Mouse (Mus musculus) embryonic facial prominence, embryonic 15.5 days (tissue): Measurements from ENCODE around the gene Tmem150c. TPM values are rescaled to one million over a fixed set of nuclear protein-coding genes. Genes with fewer than 3 reads are reported as not detected.

Experiments
- ATAC-seq: fragments of 200-750 bp; cut with Nextera tagmentation; 2 replicates; pipeline ENCODE4 v1.8.0; 2017; ENCODE audit warnings: low read depth, moderate TSS enrichment; ENCODE audit not compliant: insufficient number of reproducible peaks, low FRiP score, low TSS enrichment
- H3K27ac ChIP-seq: fragments of 300-500 bp; sonication (generic); replicated peaks from 2 replicates; pipeline ENCODE4 v1.5.1; 2015; ENCODE audit warnings: mild to moderate bottlenecking, inconsistent platforms
- H3K27me3 ChIP-seq: fragments of 300-500 bp; sonication (generic); 2 replicates; pipeline ENCODE4 v1.6.1; 2015; ENCODE audit warnings: inconsistent platforms
- H3K36me3 ChIP-seq: fragments of 300-500 bp; sonication (generic); 2 replicates; pipeline ENCODE4 v1.6.1; 2015; ENCODE audit warnings: mild to moderate bottlenecking, inconsistent platforms
- H3K4me1 ChIP-seq: fragments of 300-500 bp; sonication (generic); 2 replicates; pipeline ENCODE4 v1.6.1; 2015; ENCODE audit warnings: inconsistent platforms
- H3K4me2 ChIP-seq: fragments of 300-500 bp; sonication (generic); replicated peaks from 2 replicates; pipeline ENCODE4 v1.6.1; 2015; ENCODE audit warnings: mild to moderate bottlenecking, inconsistent platforms
- H3K4me3 ChIP-seq: fragments of 300-500 bp; sonication (generic); replicated peaks from 2 replicates; pipeline ENCODE4 v1.5.1; 2015; ENCODE audit warnings: mild to moderate bottlenecking, inconsistent platforms
- H3K9ac ChIP-seq: fragments of 300-500 bp; sonication (generic); 2 replicates; pipeline ENCODE4 v1.6.1; 2015; ENCODE audit warnings: inconsistent platforms
- H3K9me3 ChIP-seq: fragments of 300-500 bp; sonication (generic); replicated peaks from 2 replicates; pipeline ENCODE4 v1.6.1; 2016; ENCODE audit warnings: inconsistent platforms
- WGBS: fragments of 180-500 bp; shearing (Covaris S2); methylation state at CpG from one replicate; pipeline ENCODE4 v1.1.7; 2015; 5-methylcytosine and 5-hydroxymethylcytosine counted together
- polyA plus RNA-seq: library from polyadenylated mRNA; unstranded; fragments of >200 nt; fragmentation: Nextera tagmentation; extraction: Ambion mirVana; gene quantifications from 2 replicates; pipeline ENCODE4 v1.2.1, GENCODE M21; 2015

Tmem150c gene
- polyA plus RNA-seq, 1 experiment from 2014 or later = 6.2 TPM

- Histone ChIP-seq H3K36me3 (no peaks in the 10 kb centered on the region), H3K27me3 (no peaks in the 10 kb centered on the region), H3K9me3 (no peaks in the 10 kb centered on the region), H3K4me2 (peak overlapping the region; percentile 37), H3K27ac (no peak overlapping the region), H3K4me1 (peaks cover 12% of the 10 kb centered on the region), H3K9ac (no peak overlapping the region), H3K4me3 (no peak overlapping the region)
- ATAC-seq = peak; percentile 70; the same call in 1 of the 2 replicates
- 8% methylated on average over 17 of the region's 17 CpGs for WGBS
These were observed 68.0 kb downstream of the Tmem150c start for GRCm38 (mm10) chr5:100091602-100092001.

- 35% methylated on average over 10 of the region's 10 CpGs for WGBS
- H3K27me3 ChIP-seq = no peaks in the 10 kb centered on the region
- H3K9ac ChIP-seq = no peak overlapping the region
- no peak overlapping the region for H3K27ac ChIP-seq
- no peak overlapping the region for H3K4me3 ChIP-seq
- peak overlapping the region; percentile 37 for H3K4me2 ChIP-seq
- H3K4me1 ChIP-seq = peaks cover 12% of the 10 kb centered on the region
- no peak for ATAC-seq
- H3K36me3 ChIP-seq = no peaks in the 10 kb centered on the region
- no peaks in the 10 kb centered on the region for H3K9me3 ChIP-seq
These were observed 68.4 kb downstream of the Tmem150c start for GRCm38 (mm10) chr5:100091263-100091594.

- WGBS = 36% methylated on average over 12 of the region's 12 CpGs
- Histone ChIP-seq H3K4me1 (peaks cover 12% of the 10 kb centered on the region), H3K27me3 (no peaks in the 10 kb centered on the region), H3K4me3 (no peak overlapping the region), H3K4me2 (no peak overlapping the region), H3K9ac (no peak overlapping the region), H3K36me3 (no peaks in the 10 kb centered on the region), H3K9me3 (no peaks in the 10 kb centered on the region), H3K27ac (no peak overlapping the region)
- no peak for ATAC-seq
These were observed 68.9 kb downstream of the Tmem150c start for GRCm38 (mm10) chr5:100090515-100091262.

- H3K36me3 ChIP-seq = no peaks in the 10 kb centered on the region
- H3K9ac ChIP-seq = no peak overlapping the region
- no peak overlapping the region for H3K4me2 ChIP-seq
- no peak overlapping the region for H3K27ac ChIP-seq
- ATAC-seq = no peak
- 0 out of 2 replicates have a peak, but pooled peaks cover 6% of the 10 kb centered on the region for H3K4me1 ChIP-seq
- WGBS = 49% methylated on average over 8 of the region's 8 CpGs
- no peaks in the 10 kb centered on the region for H3K27me3 ChIP-seq
- H3K9me3 ChIP-seq = no peaks in the 10 kb centered on the region
- no peak overlapping the region for H3K4me3 ChIP-seq
These were observed 74.5 kb downstream of the Tmem150c start for GRCm38 (mm10) chr5:100085097-100085496.

GRCm38 (mm10) chr5:100083953-100084562 is 75.5 kb downstream of the Tmem150c start:
- Histone ChIP-seq H3K4me1 (peaks cover 15% of the 10 kb centered on the region; the same call in 1 of the 2 replicates), H3K27me3 (no peaks in the 10 kb centered on the region; the same call in 1 of the 2 replicates), H3K27ac (0 out of 2 replicates have a peak overlapping the region, but pooled peaks have one; percentile 13), H3K9me3 (no peaks in the 10 kb centered on the region), H3K4me2 (no peak overlapping the region), H3K4me3 (no peak overlapping the region), H3K9ac (no peak overlapping the region), H3K36me3 (no peaks in the 10 kb centered on the region)
- WGBS = 44% methylated on average over 12 of the region's 12 CpGs
- ATAC-seq = no peak

GRCm38 (mm10) chr5:100082006-100082405 is 77.6 kb downstream of the Tmem150c start:
- no peak overlapping the region for H3K27ac ChIP-seq
- no peak overlapping the region for H3K9ac ChIP-seq
- no peak overlapping the region for H3K4me3 ChIP-seq
- no peaks in the 10 kb centered on the region for H3K9me3 ChIP-seq
- 73% methylated on average over 4 of the region's 4 CpGs for WGBS
- H3K4me1 ChIP-seq = peaks cover 29% of the 10 kb centered on the region
- H3K4me2 ChIP-seq = no peak overlapping the region
- no peaks in the 10 kb centered on the region for H3K36me3 ChIP-seq
- ATAC-seq = no peak
- H3K27me3 ChIP-seq = no peaks in the 10 kb centered on the region; the same call in 1 of the 2 replicates

GRCm38 (mm10) chr5:100079931-100080275 is 79.7 kb downstream of the Tmem150c start:
- no peak overlapping the region for H3K27ac ChIP-seq
- H3K9me3 ChIP-seq = no peaks in the 10 kb centered on the region
- H3K4me3 ChIP-seq = peak overlapping the region; percentile 38; the same call in 1 of the 2 replicates
- WGBS = 79% methylated on average over 8 of the region's 8 CpGs
- no peak overlapping the region for H3K9ac ChIP-seq
- H3K27me3 ChIP-seq = no peaks in the 10 kb centered on the region; the same call in 1 of the 2 replicates
- peak overlapping the region; percentile 55; the same call in 1 of the 2 replicates for H3K4me2 ChIP-seq
- peak; percentile 13; the same call in 1 of the 2 replicates for ATAC-seq
- H3K4me1 ChIP-seq = peaks cover 29% of the 10 kb centered on the region
- H3K36me3 ChIP-seq = no peaks in the 10 kb centered on the region

- H3K9me3 ChIP-seq = no peaks in the 10 kb centered on the region
- H3K9ac ChIP-seq = 0 out of 2 replicates have a peak overlapping the region, but pooled peaks have one; percentile 18
- 25% methylated on average over 36 of the region's 36 CpGs for WGBS
- H3K36me3 ChIP-seq = no peaks in the 10 kb centered on the region
- H3K4me1 ChIP-seq = peaks cover 29% of the 10 kb centered on the region
- H3K4me3 ChIP-seq = peak overlapping the region; percentile 38
- peak; percentile 37; the same call in 1 of the 2 replicates for ATAC-seq
- H3K27me3 ChIP-seq = no peaks in the 10 kb centered on the region; the same call in 1 of the 2 replicates
- H3K27ac ChIP-seq = no peak overlapping the region
- peak overlapping the region; percentile 55 for H3K4me2 ChIP-seq
These were observed 80.3 kb downstream of the Tmem150c start for GRCm38 (mm10) chr5:100079040-100079930.

- Histone ChIP-seq H3K9ac (no peak overlapping the region), H3K27me3 (no peaks in the 10 kb centered on the region), H3K4me3 (no peak overlapping the region), H3K36me3 (peaks cover 12% of the 10 kb centered on the region; the same call in 1 of the 2 replicates), H3K4me2 (no peak overlapping the region), H3K4me1 (peaks cover 19% of the 10 kb centered on the region), H3K9me3 (no peaks in the 10 kb centered on the region), H3K27ac (no peak overlapping the region)
- 64% methylated on average over 4 of the region's 4 CpGs for WGBS
- ATAC-seq = no peak
These were observed 85.0 kb downstream of the Tmem150c start for GRCm38 (mm10) chr5:100074571-100074970.

- Histone ChIP-seq H3K36me3 (peaks cover 24% of the 10 kb centered on the region; the same call in 1 of the 2 replicates), H3K27me3 (no peaks in the 10 kb centered on the region), H3K9me3 (no peaks in the 10 kb centered on the region), H3K27ac (no peak overlapping the region), H3K4me2 (no peak overlapping the region), H3K4me3 (no peak overlapping the region), H3K9ac (no peak overlapping the region), H3K4me1 (peaks cover 2% of the 10 kb centered on the region; the same call in 1 of the 2 replicates)
- 69% methylated on average over 9 of the region's 9 CpGs for WGBS
- no peak for ATAC-seq
These were observed 87.1 kb downstream of the Tmem150c start for GRCm38 (mm10) chr5:100072557-100072956.

- Histone ChIP-seq H3K4me2 (no peak overlapping the region), H3K4me1 (no peaks in the 10 kb centered on the region), H3K9me3 (no peaks in the 10 kb centered on the region), H3K36me3 (peaks cover 30% of the 10 kb centered on the region), H3K27ac (no peak overlapping the region), H3K4me3 (no peak overlapping the region), H3K9ac (no peak overlapping the region), H3K27me3 (no peaks in the 10 kb centered on the region)
- ATAC-seq = no peak
- WGBS = 90% methylated on average over 5 of the region's 5 CpGs
These were observed 88.1 kb downstream of the Tmem150c start for GRCm38 (mm10) chr5:100071541-100071940.
